Mouse (Mus musculus): ENCODE data around the gene Slc19a2. TPM values are rescaled to one million over a fixed set of nuclear protein-coding genes. Genes with fewer than 3 reads are reported as not detected.
"Not testable (repeated sequence)": the region's sequence is repeated elsewhere in the genome, so short reads cannot be mapped to it uniquely, and the experiment has no call there.

Gene Slc19a2
- total RNA-seq (2021), result 1 to 10 TPM; 7.0 to 7.2 TPM

DNA sequence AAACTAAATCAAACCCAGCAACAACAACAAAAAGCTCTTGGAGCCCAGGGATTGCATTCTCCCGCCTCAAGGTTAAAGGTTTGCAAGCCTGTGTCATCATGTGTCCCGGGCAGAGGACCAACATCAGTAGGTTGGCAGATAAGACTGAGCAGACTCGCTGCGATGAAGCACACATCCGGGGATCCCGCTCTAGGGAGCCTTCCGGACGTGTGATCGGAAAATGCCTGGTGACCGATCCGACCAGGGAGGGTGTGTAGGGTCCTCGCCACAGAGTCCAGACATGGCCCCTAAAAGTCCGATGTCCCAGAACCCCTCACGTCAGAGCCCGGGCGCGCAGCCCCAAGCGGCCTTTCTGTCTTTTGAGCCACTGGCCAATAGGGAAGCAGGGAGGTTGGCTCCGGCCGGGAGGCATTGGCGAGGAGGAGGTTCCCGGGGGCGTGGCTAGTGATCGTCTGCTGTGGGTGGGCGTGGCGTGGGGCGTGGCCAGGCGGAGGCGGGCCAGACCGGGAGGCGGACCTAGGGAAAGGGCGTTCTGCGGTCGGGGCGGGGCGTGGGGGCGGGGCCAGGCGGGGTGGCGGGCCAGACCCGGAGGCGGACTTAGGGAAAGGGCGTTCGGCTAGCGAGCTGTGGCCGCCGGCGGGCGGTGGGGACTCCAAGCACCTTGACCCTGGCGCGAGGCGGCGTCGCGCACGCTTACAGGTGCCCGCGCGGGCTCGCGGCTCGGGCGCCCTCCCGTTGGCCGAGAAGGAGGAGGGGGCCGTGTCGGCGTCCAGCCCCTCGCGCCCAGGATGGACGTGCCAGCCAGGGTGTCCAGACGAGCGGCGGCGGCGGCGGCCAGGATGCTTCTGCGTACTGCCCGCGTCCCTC lies at the start of gene Slc19a2:
Gene Slc19a2, plus strand, starts transcription at position 582 of the 867 bp plus-strand sequence.
- intact Hi-C loops (cut with DNase I), result no loop called here
- peak; percentile 95 for DNase-seq (ENCODE audit: low spot score)

DNA sequence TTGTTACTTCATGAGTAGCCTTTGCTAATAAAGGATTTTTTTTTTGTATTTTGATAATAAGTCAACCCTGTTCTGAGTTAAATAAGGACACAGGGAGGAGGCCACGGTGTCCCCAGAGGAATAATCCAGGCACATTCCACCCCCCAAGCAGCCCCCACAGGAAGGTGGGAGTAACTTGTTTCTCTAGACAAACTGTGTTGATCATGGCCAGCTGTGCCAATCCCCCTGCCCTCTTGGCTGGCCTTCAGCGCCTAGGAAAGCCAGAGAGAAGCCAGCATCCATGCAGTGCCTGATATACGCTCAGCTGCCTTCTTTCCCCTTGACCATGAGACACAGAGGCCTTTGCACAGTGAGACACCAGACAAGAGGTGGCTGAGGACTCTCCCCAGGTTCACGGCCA lies 49.3 kb upstream of the Slc19a2 start:
- intact Hi-C loops (cut with DNase I), result no loop called here

GRCm38 (mm10) chr1:164208437-164208836 lies 40.4 kb upstream of the Slc19a2 start:
- intact Hi-C loops (cut with DNase I), result no loop called here
- DNase-seq (ENCODE audit: low spot score), result no peak

More for the DNA sequence above, 49.3 kb upstream of the Slc19a2 start:
- no peak for DNase-seq (ENCODE audit: low spot score)

DNA sequence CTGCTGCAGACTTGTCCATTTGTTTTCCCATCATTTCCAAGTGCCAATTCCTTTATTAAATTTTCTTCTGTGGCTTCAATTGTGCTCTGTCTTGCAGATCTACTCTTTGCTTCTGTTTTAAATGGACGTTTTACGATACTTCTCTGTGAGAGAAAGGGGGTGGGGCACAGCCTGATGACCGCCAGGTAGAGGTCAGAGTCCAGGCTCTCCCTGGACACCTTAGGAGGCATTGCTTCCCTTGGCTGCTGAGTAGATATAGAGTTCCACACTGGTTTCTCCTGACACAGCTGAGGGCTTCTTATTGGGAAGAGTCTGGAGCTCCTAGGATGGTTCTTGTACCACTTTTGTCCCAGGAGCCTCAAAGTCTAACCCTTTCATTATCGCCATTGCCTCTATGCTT lies 37.9 kb upstream of the Slc19a2 start:
- DNase-seq (ENCODE audit: low spot score), result no peak
- intact Hi-C loops (cut with DNase I), result no loop called here

DNA sequence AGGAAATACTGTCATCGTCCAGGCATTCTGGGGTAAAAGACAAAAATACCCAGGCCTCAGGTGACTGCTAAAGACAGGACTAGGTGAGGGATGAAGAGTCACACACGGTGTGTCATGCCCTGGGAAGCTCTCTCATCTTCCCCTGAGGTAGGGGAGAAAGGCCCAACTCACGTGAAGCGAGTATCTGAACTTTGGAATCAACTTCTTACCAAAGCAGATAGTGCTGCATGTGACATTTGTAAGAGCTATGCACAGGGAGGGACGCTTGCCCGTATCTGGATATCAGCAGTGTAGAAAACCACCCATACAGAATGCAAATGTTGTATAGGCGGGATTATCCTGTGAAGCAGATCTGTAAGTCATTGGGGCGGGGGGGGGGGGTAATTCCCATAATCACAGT lies 36.2 kb upstream of the Slc19a2 start:
- intact Hi-C loops (cut with DNase I), result no loop called here
- no peak for DNase-seq (ENCODE audit: low spot score)

DNA sequence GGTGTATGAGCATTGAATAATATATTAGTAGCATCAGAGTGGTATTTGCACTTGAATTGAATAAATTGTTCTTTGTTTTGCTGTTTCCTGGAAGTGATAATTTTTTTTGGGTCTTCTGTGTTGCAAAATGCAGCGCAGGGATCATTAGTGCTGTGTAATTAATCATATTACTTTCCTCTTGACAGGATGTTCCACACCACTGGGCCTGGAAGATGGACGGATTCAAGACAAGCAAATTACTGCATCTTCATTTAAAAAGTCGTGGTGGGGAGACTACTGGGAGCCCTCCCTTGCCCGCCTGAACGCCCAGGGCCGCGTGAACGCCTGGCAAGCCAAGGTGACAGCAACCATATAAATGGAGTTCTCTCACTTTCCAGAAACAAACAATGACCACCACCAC lies 34.7 kb upstream of the Slc19a2 start:
- DNase-seq (ENCODE audit: low spot score), result no peak
- intact Hi-C loops (cut with DNase I), result no loop called here

- intact Hi-C loops (cut with DNase I), result no loop called here
- DNase-seq (ENCODE audit: low spot score), result no peak
Measured at GRCm38 (mm10) chr1:164215097-164215496, 33.7 kb upstream of the Slc19a2 start.

- intact Hi-C loops (cut with DNase I), result no loop called here
- DNase-seq (ENCODE audit: low spot score), result no peak
Measured at GRCm38 (mm10) chr1:164215540-164215939, 33.3 kb upstream of the Slc19a2 start.

- no peak for DNase-seq (ENCODE audit: low spot score)
- intact Hi-C loops (cut with DNase I), result no loop called here
Measured at GRCm38 (mm10) chr1:164217791-164218685, 30.8 kb upstream of the Slc19a2 start.

DNA sequence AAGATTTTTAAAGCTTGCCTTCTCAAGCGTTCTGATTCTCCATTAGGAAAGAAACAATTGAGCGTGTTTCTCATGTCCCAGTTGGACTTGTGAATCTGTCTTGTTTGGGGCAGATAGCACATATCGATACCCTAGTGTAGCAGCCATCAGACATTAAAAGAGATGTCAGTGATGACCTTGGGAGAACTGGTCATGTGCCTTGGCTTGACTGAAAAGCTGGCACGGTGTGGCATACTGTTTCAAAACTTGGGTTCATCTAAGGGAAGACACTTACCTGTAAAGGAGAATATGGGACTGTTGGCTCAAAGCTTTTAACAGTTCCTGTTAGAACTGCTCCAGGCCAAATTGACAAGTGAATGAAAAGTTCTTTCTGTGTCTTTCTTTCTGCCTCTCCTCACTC lies 28.6 kb upstream of the Slc19a2 start:
- intact Hi-C loops (cut with DNase I), result no loop called here

GRCm38 (mm10) chr1:164223089-164223488 lies 25.8 kb upstream of the Slc19a2 start:
- intact Hi-C loops (cut with DNase I), result no loop called here
- DNase-seq (ENCODE audit: low spot score), result no peak

More for the DNA sequence above, 28.6 kb upstream of the Slc19a2 start:
- no peak for DNase-seq (ENCODE audit: low spot score)

GRCm38 (mm10) chr1:164231937-164232570 lies 16.8 kb upstream of the Slc19a2 start:
- DNase-seq (ENCODE audit: low spot score); intact Hi-C loops (cut with DNase I): not testable (repeated sequence)

- intact Hi-C loops (cut with DNase I), result no loop called here
- no peak for DNase-seq (ENCODE audit: low spot score)
Measured at GRCm38 (mm10) chr1:164233447-164233846, 15.4 kb upstream of the Slc19a2 start.

DNA sequence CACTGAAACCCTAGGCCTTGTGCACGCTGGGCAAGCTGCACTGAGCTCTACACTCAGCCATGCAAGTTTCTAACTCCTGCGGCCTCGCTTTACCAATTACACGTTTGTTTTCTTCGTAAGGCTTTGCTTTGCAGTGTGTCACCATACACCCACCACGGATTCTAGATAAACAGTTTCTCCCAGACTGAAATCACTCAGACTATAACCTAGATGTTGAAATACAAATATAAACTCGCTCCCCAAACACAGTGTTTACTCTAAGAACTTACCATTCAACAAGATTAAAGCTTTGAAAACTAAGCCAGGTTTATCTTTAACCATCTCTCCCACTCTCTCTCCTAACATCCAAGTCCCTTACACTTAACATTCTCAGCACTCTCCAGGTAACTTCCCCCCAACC lies 13.8 kb upstream of the Slc19a2 start:
- intact Hi-C loops (cut with DNase I), result no loop called here
- no peak for DNase-seq (ENCODE audit: low spot score)

GRCm38 (mm10) chr1:164236078-164236477 lies 12.8 kb upstream of the Slc19a2 start:
- intact Hi-C loops (cut with DNase I), result no loop called here
- peak; percentile 12 for DNase-seq (ENCODE audit: low spot score)

DNA sequence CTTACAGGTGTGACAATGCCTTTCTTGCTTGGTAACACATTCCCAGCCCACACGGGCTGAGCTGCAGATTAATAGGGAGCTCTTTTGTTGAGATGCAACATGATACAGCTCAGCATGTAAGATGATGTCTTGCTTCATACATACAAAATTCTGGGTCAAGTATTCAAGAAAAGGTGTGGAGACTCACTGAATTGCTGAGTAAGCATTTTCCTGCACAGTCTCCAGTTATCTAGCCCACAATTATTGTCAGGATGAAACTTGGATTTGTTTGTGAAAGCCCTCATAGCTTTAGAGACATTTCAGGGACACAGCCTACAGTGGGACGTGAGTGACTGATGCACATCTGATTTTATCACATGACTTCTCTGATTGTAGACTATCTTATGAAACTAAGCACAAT lies 7.4 kb upstream of the Slc19a2 start:
- DNase-seq (ENCODE audit: low spot score), result no peak
- intact Hi-C loops (cut with DNase I), result no loop called here

DNA sequence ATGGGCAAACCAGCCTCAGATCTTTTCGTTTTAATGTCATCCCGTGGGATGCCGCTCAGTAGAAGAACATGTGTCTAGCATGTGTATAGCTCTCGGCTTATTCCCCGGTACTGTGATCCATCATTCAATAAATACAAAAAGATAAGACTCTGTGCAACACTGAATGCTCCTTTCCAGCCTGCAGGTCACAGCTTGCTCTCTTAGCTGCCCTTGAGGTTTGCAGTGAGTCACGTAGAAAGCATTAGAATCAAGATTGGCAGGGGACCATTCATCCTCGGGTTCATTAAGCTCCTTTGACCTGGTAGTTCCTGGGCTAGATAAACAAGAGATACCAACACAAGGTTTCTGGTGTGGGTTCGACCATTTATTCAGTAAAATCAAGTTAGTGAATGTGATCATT lies 6.0 kb upstream of the Slc19a2 start:
- intact Hi-C loops (cut with DNase I), result no loop called here

GRCm38 (mm10) chr1:164247442-164247841 lies 1.4 kb upstream of the Slc19a2 start:
- no peak for DNase-seq (ENCODE audit: low spot score)
- intact Hi-C loops (cut with DNase I), result no loop called here

More for the DNA sequence above, 6.0 kb upstream of the Slc19a2 start:
- DNase-seq (ENCODE audit: low spot score), result no peak

- DNase-seq (ENCODE audit: low spot score), result no peak
- intact Hi-C loops (cut with DNase I), result no loop called here
Measured at GRCm38 (mm10) chr1:164247971-164248370, 875 bp upstream of the Slc19a2 start.

- intact Hi-C loops (cut with DNase I), result no loop called here
- DNase-seq (ENCODE audit: low spot score), result no peak
Measured at GRCm38 (mm10) chr1:164249332-164249711, 476 bp downstream of the Slc19a2 start.
